Mouse (Mus musculus) cerebellum, adult 11-12 months (tissue): ENCODE data around the gene Inafm1.
"Not testable (repeated sequence)": the region's sequence is repeated elsewhere in the genome, so short reads cannot be mapped to it uniquely, and the experiment has no call there.

Experiments used
- DNase-seq: peaks from one replicate; pipeline ENCODE4 v3.0.0; 2022

The Inafm1 gene

DNA sequence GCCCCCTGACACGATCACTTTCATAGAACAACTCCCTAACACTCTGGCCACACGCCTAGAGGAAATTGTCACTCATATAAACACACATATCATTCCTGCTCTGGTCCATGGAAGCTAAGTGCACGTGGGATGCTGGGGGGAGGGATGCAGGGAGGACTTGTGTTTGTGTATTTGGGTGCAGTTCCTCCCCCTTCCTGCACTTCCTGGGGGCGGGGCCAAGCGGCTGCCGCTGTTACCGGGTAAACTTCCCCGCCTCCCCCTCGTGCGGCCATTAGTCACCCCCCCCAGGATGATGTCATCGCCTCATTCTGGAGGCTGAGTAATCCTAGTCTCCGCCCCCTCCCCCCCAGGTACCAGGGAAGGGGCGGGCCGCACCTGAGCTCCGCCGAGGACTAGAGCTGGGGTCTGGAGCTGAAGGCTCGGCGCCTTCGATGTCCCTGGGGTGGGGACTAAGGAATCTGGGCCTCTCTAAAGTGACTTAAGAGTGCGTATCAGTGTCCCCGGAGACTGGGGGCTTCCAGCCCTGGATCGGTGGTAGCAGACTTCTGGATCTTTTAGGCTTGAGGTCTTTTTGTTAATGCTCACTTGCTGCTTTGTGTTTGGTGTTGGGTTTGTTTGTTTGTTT, 23.5 kb upstream of the Inafm1 start:
- DNase-seq = peak; percentile 91

GRCm38 (mm10) chr7:16296146-16296545, 22.7 kb upstream of the Inafm1 start:
- DNase-seq = peak; percentile 49

- peak; percentile 88 for DNase-seq
These were observed 22.0 kb upstream of the Inafm1 start for GRCm38 (mm10) chr7:16295321-16295900.

- peak; percentile 93 for DNase-seq
These were observed 21.4 kb upstream of the Inafm1 start for GRCm38 (mm10) chr7:16294837-16295236.

DNA sequence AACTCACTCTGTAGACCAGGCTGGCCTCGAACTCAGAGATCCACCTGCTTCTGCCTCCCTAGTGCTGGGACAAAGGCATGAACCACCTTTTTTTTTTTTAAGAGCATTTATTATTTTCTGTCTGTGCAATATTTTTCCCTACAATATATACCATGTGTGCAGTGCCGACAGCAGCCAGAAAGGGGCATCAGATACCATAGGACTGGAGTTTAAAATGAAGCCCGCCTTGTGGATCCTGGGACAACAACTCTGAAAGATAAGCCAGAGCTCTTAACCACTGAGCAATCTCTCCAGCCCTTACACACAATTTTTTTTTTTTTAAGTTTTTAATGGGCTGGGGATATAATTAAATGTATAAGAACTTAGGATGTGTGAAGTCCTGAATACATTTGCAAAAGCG, 20.9 kb upstream of the Inafm1 start:
- peak; percentile 54 for DNase-seq

- DNase-seq = peak; percentile 19
These were observed 14.4 kb upstream of the Inafm1 start for GRCm38 (mm10) chr7:16287791-16288190.

- DNase-seq = peak; percentile 28
These were observed 13.6 kb upstream of the Inafm1 start for GRCm38 (mm10) chr7:16287016-16287415.

DNA sequence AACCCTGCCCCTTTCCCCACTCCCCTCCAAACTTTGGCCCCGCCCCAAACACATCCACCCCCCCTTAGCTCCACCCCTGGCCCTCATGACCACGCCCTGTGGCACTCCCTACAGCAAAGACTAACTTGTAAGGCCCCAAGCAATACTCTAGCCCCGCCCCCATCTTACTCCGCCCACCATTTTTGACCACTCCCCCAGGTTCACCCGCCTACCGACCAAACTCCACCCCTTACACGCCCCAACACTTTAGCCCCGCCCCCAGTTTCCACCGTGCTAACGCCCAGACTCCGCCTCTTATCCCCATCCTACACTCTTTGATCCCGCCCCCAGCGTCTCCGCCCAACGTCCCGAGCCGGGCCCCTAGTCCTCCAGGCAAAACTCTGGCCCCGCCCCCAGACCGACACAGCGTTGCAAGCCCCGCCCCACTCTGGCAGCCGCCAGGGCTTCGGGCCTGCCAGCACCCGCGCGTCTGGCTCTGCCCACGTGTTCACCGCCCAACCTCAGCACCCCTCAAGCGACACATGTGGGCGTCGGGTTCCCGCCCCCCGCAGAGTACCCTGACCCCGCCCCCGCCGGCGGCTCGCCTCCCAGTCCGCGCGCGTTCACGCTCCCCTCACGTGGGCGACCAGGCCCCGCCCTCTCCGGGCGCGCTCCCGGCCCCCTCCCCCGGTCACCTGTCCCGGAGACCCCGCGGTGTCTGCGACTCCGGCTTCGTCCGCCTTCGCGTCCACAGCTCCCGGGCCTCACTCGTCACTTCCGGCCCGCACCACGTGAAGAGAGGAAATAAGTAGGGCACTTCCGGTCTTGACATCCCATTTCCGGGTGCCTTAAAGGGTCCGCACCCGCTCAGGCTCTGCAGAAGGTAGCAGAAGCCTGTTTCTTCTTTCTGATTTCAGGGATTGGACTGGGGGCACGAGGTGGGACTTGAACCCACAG, 12.9 kb upstream of the Inafm1 start, which contains the start of gene Ccdc9:
Gene Ccdc9 (minus strand): TSS at position 770 of the 936 bp plus-strand sequence.
- peak; percentile 98 for DNase-seq

GRCm38 (mm10) chr7:16285450-16286025, 12.1 kb upstream of the Inafm1 start:
- DNase-seq = peak; percentile 82

- DNase-seq = peak; percentile 34
These were observed 11.5 kb upstream of the Inafm1 start for GRCm38 (mm10) chr7:16284904-16285303.

- DNase-seq = peak; percentile 34
These were observed 10.6 kb upstream of the Inafm1 start for GRCm38 (mm10) chr7:16284001-16284400.

GRCm38 (mm10) chr7:16282334-16282733, 8.9 kb upstream of the Inafm1 start:
- DNase-seq = peak; percentile 35

- DNase-seq = no peak
These were observed 7.3 kb upstream of the Inafm1 start for GRCm38 (mm10) chr7:16280721-16281120.

DNA sequence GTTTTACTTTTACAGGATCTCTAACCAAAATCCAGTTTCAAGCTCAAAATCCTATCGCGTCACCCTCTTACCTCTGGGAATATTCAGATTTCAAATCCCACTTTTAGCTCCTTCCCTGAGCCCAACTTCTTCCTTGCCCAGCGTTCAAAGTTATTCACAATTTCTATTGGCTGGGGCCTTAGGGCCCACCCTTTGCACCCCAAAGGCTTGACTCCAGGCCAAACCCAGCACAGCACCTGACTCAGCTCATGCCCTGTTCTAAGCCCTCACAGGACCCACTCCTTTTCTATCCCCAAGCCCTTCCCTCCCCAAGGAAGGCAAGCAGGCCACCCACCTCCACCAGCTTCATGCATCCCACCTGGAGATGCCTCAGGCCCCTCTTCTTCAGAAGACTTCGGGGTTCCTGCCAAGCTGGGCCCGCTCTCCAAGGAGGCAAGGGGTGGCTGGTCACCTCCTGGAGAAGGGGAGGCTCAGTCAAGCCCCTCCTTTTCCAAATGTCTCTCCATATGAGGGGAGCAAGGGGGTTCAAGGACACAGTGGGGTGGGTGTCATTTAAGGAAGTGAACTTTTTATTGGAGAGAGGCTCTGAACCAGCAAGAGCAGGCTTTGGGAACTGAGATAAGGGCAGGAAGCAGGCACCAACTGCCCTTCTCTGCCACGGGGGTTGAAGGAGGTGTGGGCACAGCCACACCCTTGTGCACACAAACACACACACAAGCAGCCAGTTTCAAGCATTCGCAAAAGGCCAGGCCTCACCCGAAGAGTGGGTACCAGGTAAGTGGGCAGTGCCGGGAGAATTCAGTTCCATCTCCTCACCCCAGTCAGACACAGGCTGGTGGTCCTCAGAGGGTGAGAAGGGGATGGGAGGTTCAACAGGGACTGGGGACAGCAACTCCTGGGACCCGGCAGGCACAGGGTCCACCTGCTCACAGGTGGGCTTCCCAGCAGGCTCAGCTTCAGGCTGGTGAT, 1.8 kb upstream of the Inafm1 start:
- peak; percentile 61 for DNase-seq

DNA sequence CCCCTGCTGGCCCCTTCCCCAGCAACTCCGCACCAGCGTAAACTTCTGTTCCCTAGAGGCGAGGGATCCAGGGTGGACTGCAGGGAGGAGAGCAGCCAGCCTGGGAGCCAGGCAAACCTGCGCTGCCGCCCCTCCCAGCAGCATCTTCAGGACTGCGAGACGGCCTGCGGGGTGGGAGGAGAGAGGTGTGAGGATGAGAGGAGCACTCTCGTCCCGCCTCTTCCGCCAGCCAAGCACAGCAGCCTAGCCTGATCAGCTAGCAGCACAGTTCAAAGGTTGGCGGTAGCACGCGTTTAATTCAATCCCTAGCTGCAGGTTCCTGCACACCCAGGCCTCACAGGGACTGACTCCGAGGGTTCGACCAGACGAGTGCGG, 336 bp upstream of the Inafm1 start:
- peak; percentile 85 for DNase-seq

GRCm38 (mm10) chr7:16272681-16273080, 736 bp downstream of the Inafm1 start:
- peak; percentile 81 for DNase-seq

DNA sequence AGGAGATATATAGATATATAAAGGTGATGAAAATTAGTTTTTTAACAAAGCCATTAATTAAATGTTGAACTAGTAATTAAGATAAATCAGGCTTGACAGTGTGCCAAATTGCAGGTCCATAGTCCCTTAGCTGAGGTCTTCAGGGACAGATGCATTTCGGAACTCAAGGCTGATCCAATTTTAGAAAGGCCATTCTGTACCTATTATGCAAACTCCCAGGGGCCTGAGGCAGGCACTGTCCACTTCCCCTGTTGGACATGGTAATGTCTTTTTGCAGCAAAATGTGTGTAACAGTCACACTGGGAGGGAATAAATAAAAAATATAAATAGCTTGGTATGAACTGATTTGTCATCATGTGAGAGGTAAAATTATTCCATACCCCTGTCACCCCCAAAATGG, 2.3 kb downstream of the Inafm1 start:
- no peak for DNase-seq

DNA sequence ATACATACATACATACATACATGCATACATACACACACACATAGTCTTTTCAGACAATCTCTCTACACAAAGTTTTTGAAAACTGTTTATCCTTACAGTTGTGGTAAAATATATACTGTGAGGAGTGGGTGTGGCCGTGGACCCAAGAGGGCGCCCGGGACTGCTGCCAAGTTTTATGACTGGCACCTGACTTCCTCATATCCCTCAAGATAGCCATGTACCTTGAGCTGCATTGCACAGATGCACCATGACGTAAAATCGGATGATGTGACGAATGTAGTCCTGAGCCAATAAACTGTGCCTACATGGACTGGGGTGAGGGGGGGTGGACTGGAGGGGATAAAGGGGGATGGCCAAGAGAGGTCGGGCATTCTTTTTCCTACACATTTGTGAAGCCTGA, 6.8 kb downstream of the Inafm1 start:
- DNase-seq = not testable (repeated sequence)

- DNase-seq = no peak
These were observed 7.6 kb downstream of the Inafm1 start for GRCm38 (mm10) chr7:16265856-16266255.

DNA sequence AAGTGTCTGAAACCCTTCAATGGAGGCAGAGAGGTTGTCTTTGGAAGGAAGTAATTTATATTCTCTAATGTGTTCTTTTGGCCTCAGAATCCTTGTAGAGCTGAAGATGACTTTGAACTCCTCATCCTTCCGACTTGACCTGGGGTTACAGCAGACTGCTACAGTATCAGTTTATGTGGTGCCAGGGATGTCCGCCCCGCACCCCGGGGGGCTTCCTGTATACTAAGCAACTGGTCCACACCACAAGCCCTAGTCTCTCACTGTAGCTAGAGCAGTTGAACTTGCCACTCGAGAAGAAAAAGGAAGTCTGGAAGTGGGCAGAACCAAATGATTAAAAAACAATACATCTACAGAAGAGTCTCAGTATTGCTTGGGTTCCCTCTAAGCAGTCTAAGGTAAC, 9.6 kb downstream of the Inafm1 start:
- no peak for DNase-seq

DNA sequence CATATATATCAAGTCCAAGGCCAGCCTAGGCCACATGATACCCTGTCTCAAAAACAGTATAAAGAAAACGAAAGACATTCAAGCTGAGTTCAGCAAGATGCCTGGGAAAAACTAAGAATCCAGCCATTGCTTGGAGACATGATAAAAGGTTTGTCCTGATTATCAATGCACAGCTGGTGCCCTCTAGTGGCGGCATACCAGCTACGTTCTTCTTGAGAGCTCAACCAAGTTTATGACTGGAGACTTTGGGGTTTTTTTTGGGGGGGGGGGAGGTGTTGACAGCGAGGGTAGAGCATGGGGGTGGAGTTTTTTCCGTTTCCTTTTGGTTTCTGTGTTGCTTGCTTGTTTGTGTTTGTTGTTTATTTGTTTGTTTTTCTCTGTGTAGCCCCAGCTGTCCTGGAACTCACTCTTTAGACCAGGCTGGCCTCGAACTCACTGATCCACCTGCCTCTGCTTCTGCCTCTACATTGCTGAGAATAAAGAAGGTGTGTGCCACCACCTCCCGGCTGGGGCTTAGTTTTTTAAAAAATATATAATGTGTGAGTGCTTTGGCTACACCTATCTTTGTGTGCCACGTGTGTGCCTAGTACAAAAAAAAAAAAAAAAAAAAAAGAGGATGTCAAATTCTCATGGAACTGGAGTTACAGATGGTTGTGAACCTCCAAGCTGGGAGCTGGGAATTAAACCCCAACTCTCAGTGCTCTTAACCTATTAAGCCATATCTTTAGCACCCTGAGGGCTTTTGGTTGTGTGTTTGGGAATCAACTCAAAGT, 10.2 kb downstream of the Inafm1 start:
- DNase-seq = peak; percentile 66
